29 mouse cellular contexts compared by ENCODE assay signal in genomic region chr13:113397006-113397520, GRCm38 (mm10).
DNase-seq lines count a peak whose midpoint lies in the region; ATAC-seq and TF ChIP-seq lines count a peak whose summit lies in the region.
"Had no signal": no experiment of that assay in that cellular context is flagged by ENCODE, and none has a peak within 500 bp of the region (broad histone marks: within the 10 kb centered on the region; RNA-seq: fewer than 3 reads in every experiment).

No protein-coding gene starts in this region.

- H3K9ac ChIP-seq in intestine, embryonic 14.5 days (ENCODE audit: low read length) = no peak overlapping the region
- no peak overlapping the region for H3K9ac ChIP-seq in intestine, postnatal 0 days (ENCODE audit: low read depth, low read length)
- H3K9ac ChIP-seq in stomach, postnatal 0 days (ENCODE audit: low read length) = no peak overlapping the region
- H3K9ac ChIP-seq: embryonic facial prominence, embryonic 13.5 days; embryonic facial prominence, embryonic 15.5 days; forebrain, embryonic 12.5 days had no signal

- no peaks in the 10 kb centered on the region for H3K36me3 ChIP-seq in intestine, embryonic 14.5 days (ENCODE audit: control insufficient read depth, insufficient read depth, low read length)
- H3K36me3 ChIP-seq in intestine, postnatal 0 days (ENCODE audit: control insufficient read depth, insufficient read depth) = no peaks in the 10 kb centered on the region
- H3K36me3 ChIP-seq in stomach, postnatal 0 days (ENCODE audit: control insufficient read depth, insufficient read depth, low read length) = no peaks in the 10 kb centered on the region
- H3K36me3 ChIP-seq: embryonic facial prominence, embryonic 13.5 days; embryonic facial prominence, embryonic 15.5 days; forebrain, embryonic 10.5 days; forebrain, embryonic 12.5 days; G1E had no signal

- no peaks in the 10 kb centered on the region for H3K4me1 ChIP-seq in intestine, embryonic 14.5 days (replicated peaks; ENCODE audit: control insufficient read depth, insufficient read depth, low read length)
- H3K4me1 ChIP-seq in intestine, postnatal 0 days (replicated peaks; ENCODE audit: control insufficient read depth, insufficient read depth, low read length) = no peaks in the 10 kb centered on the region
- H3K4me1 ChIP-seq in stomach, postnatal 0 days (replicated peaks; ENCODE audit: control insufficient read depth, insufficient read depth) = no peaks in the 10 kb centered on the region
- H3K4me1 ChIP-seq: embryonic facial prominence, embryonic 13.5 days; embryonic facial prominence, embryonic 15.5 days; forebrain, embryonic 10.5 days; forebrain, embryonic 12.5 days had no signal

- no peak; the same call in 1 of the 2 replicates for ATAC-seq in intestine, embryonic 14.5 days (replicated peaks; ENCODE audit: low FRiP score, low TSS enrichment, low read depth)
- no peak for ATAC-seq in intestine, postnatal 0 days
- peak; percentile 70 for ATAC-seq in stomach, postnatal 0 days (ENCODE audit: low FRiP score, low TSS enrichment)
- no peak for ATAC-seq in frontal cortex, adult (ENCODE audit: low TSS enrichment)
- ATAC-seq: CD4-positive, CD25-positive, alpha-beta regulatory T cell, adult 4 months; forebrain, embryonic 14.5 days; Patski had no signal

- H3K27me3 ChIP-seq in intestine, embryonic 14.5 days (replicated peaks; ENCODE audit: control insufficient read depth, insufficient read depth, low read length) = no peaks in the 10 kb centered on the region
- H3K27me3 ChIP-seq in intestine, postnatal 0 days (replicated peaks; ENCODE audit: control insufficient read depth, insufficient read depth, low read length) = no peaks in the 10 kb centered on the region
- no peaks in the 10 kb centered on the region for H3K27me3 ChIP-seq in stomach, postnatal 0 days (ENCODE audit: control insufficient read depth, insufficient read depth, low read length)
- H3K27me3 ChIP-seq: CH12.LX; embryonic facial prominence, embryonic 13.5 days; embryonic facial prominence, embryonic 15.5 days; forebrain, embryonic 12.5 days; Patski had no signal

- H3K4me2 ChIP-seq in intestine, embryonic 14.5 days (ENCODE audit: low read length) = no peak overlapping the region
- H3K4me2 ChIP-seq in intestine, postnatal 0 days (replicated peaks; ENCODE audit: low read depth) = no peak overlapping the region
- no peak overlapping the region for H3K4me2 ChIP-seq in stomach, postnatal 0 days (replicated peaks; ENCODE audit: low read depth)
- H3K4me2 ChIP-seq: embryonic facial prominence, embryonic 13.5 days; embryonic facial prominence, embryonic 15.5 days; forebrain, embryonic 12.5 days had no signal

- TF ChIP-seq CTCF in intestine, postnatal 0 days (IDR thresholded peaks at IDR 0.05; ENCODE audit: low read depth) = no peak
- TF ChIP-seq CTCF in stomach, postnatal 0 days (IDR thresholded peaks at IDR 0.05; ENCODE audit: low read depth) = 0 out of 2 replicates have a peak, but pooled peaks have one; percentile 6

- no peak for TF ChIP-seq EP300 in stomach, postnatal 0 days (optimal IDR thresholded peaks at IDR 0.05)

- DNase-seq in heart, adult 11 months = peak; percentile 82
- DNase-seq in heart, postnatal 10 days = no peak
- peak; percentile 43 for DNase-seq in intestine, embryonic 14.5 days (ENCODE audit: low spot score)
- peak; percentile 54 to 79 for DNase-seq in natural killer cell, adult 2 months (ENCODE audit: low spot score in 2 of 2)
- DNase-seq in stomach, postnatal 0 days (ENCODE audit: low spot score) = peak; percentile 13
- DNase-seq in urinary bladder, postnatal 14 days (ENCODE audit: low spot score) = no peak
- DNase-seq: adrenal gland, adult 2 months; adrenal gland, postnatal 10 days; adrenal gland, postnatal 25 days; B cell, adult 2 months; cerebellum, adult 11 months; cerebellum, adult 18-20 months; cerebellum, adult 8-10 months; cerebellum, adult 9-11 months; cerebellum, postnatal 14 days; cerebellum, postnatal 36 days; embryo, embryonic 11 days had no signal

- H3K4me3 ChIP-seq in intestine, embryonic 14.5 days (ENCODE audit: low read depth, low read length) = no peak overlapping the region
- H3K4me3 ChIP-seq in intestine, postnatal 0 days (ENCODE audit: low read depth, low read length) = no peak overlapping the region
- H3K4me3 ChIP-seq in stomach, postnatal 0 days (ENCODE audit: low read depth, low read length) = no peak overlapping the region
- H3K4me3 ChIP-seq: embryonic facial prominence, embryonic 13.5 days; embryonic facial prominence, embryonic 15.5 days; erythroblast, embryonic 14.5 days; forebrain, embryonic 10.5 days; forebrain, embryonic 12.5 days had no signal

- WGBS in intestine, embryonic 14.5 days = 73% methylated on average over 9 of the region's 9 CpGs
- 37% methylated on average over 9 of the region's 9 CpGs for WGBS in intestine, postnatal 0 days
- 47% methylated on average over 9 of the region's 9 CpGs for WGBS in stomach, postnatal 0 days

- no peak overlapping the region for H3K27ac ChIP-seq in intestine, embryonic 14.5 days (ENCODE audit: low read depth)
- no peak overlapping the region for H3K27ac ChIP-seq in intestine, postnatal 0 days (ENCODE audit: low read depth, low read length)
- H3K27ac ChIP-seq in stomach, postnatal 0 days (replicated peaks) = no peak overlapping the region
- H3K27ac ChIP-seq: embryonic facial prominence, embryonic 13.5 days; embryonic facial prominence, embryonic 15.5 days; forebrain, embryonic 10.5 days; forebrain, embryonic 12.5 days had no signal

- H3K9me3 ChIP-seq in intestine, embryonic 14.5 days (ENCODE audit: control insufficient read depth, low read length) = no peaks in the 10 kb centered on the region
- no peaks in the 10 kb centered on the region for H3K9me3 ChIP-seq in intestine, postnatal 0 days (ENCODE audit: control insufficient read depth)
- no peaks in the 10 kb centered on the region for H3K9me3 ChIP-seq in stomach, postnatal 0 days (ENCODE audit: control insufficient read depth, low read length)
- H3K9me3 ChIP-seq: embryonic facial prominence, embryonic 13.5 days; embryonic facial prominence, embryonic 15.5 days; forebrain, embryonic 10.5 days; forebrain, embryonic 12.5 days; G1E had no signal

- intact Hi-C loops in heart, postnatal 10 days (cut with DNase I) = no loop called here

Comparison
In these comparisons a context has a peak if more than half of its experiments do, and no peak if none do; other contexts are left out.
1. DNase-seq: peak in heart, adult 11 months (single experiment), intestine, embryonic 14.5 days (single experiment), natural killer cell, adult 2 months (2 of 2) and stomach, postnatal 0 days (single experiment); none in heart, postnatal 10 days (0 of 2) and urinary bladder, postnatal 14 days (single experiment).